Mouse (Mus musculus) lung, embryonic 15.5 days (tissue): ENCODE measurements at regions not wholly inside any gene's neighbourhood (a gene's known extent, or its start where the extent isn't known, plus 50 kb on each side); places are given as distances from the start of the nearest gene placed in this dataset.

Experiments used
- ATAC-seq: fragments of 200-750 bp; cut with Nextera tagmentation; 2 replicates; pipeline ENCODE4 v1.8.0; 2017; ENCODE audit warnings: moderate number of reproducible peaks, borderline replicate concordance; ENCODE audit not compliant: low FRiP score, low TSS enrichment; ENCODE audit errors: extremely low read depth
- H3K27ac ChIP-seq: fragments of 300-500 bp; sonication (generic); 2 replicates; pipeline ENCODE4 v1.5.1; 2015; ENCODE audit warnings: moderate library complexity, mild to moderate bottlenecking, inconsistent platforms
- H3K27me3 ChIP-seq: fragments of 300-500 bp; sonication (generic); 2 replicates; pipeline ENCODE4 v1.6.1; 2015; ENCODE audit warnings: inconsistent platforms
- H3K36me3 ChIP-seq: fragments of 300-500 bp; sonication (generic); 2 replicates; pipeline ENCODE4 v1.6.1; 2015; ENCODE audit warnings: inconsistent platforms
- H3K4me1 ChIP-seq: fragments of 300-500 bp; sonication (generic); 2 replicates; pipeline ENCODE4 v1.6.1; 2015; ENCODE audit warnings: inconsistent platforms
- H3K4me2 ChIP-seq: fragments of 300-500 bp; sonication (generic); 2 replicates; pipeline ENCODE4 v1.6.1; 2015; ENCODE audit warnings: inconsistent platforms, mild to moderate bottlenecking, moderate library complexity
- H3K4me3 ChIP-seq: fragments of 300-500 bp; sonication (generic); 2 replicates; pipeline ENCODE4 v1.5.1; 2015; ENCODE audit warnings: mild to moderate bottlenecking, inconsistent platforms
- H3K9ac ChIP-seq: fragments of 300-500 bp; sonication (generic); 2 replicates; pipeline ENCODE4 v1.6.1; 2015; ENCODE audit warnings: inconsistent platforms
- H3K9me3 ChIP-seq: fragments of 300-500 bp; sonication (generic); 2 replicates; pipeline ENCODE4 v1.6.1; 2016; ENCODE audit warnings: inconsistent platforms
- WGBS: fragments of 180-500 bp; shearing (Covaris S2); methylation state at CpG from one replicate; pipeline ENCODE4 v1.1.7; 2015; 5-methylcytosine and 5-hydroxymethylcytosine counted together

DNA sequence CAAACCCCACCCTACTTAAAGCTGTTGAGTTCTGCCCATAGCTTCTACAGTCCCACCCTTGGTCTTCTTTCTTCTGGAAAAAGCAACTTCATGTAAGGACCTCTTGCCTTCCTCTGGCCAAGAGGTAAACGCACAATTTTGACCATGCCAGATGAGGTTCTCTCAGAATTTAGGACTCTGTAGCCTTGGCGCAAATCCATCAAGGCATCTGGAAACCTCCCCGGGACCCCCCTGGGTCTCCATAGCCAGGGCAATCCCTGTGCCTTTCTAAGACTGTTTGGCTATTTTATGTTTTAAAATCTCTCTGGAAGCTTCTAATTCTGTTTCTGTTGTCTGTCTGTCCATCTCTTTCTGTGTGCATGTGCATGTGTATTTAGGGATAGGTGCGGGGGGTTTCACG lies 110.3 kb downstream of the 2410131K14Rik start:
- H3K27ac ChIP-seq: no peak overlapping the region

DNA sequence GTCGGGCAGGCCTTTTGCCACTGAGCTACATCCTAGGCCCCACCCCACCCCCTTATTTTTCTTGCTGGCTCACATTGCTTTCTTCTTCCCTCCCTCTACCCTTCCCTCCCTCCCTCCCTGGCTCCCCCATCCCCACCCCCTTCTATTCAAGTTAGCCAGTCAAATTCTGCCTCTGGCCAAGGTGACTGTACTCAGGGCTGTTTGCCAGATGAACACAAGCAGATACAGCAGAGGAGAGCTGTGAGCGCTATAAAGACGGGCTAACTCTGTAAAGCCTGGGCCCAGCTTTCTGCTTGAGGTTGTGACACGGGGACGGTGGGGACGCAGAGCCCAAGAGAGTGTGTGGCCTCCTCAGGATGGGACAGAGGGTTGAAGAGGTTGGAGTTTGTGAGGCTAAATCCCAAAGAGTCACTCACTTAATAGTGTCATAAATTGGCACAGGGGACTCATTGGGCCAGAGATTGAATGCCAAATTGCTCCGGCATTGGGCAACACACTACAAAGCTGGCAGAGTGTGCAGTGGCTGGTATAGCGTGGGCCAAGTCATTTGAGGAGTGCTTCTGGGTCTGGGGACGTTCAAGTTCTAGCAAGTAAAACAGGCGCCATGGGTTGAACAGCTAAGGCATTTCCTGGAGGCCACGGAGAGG lies 110.8 kb downstream of the 2410131K14Rik start:
- Histone ChIP-seq H3K9me3 (no peaks in the 10 kb centered on the region), H3K4me1 (peaks cover 17% of the 10 kb centered on the region), H3K4me2 (no peak overlapping the region), H3K4me3 (no peak overlapping the region), H3K27ac (0 out of 2 replicates have a peak overlapping the region, but pooled peaks have one; percentile 34), H3K27me3 (no peaks in the 10 kb centered on the region), H3K36me3 (no peaks in the 10 kb centered on the region), H3K9ac (no peak overlapping the region)
- 0 out of 2 replicates have a peak, but pooled peaks have one; percentile 58 for ATAC-seq
- WGBS: 50% methylated on average over 11 of the region's 11 CpGs

More for the DNA sequence above, 110.3 kb downstream of the 2410131K14Rik start:
- Histone ChIP-seq H3K4me3 (no peak overlapping the region), H3K36me3 (no peaks in the 10 kb centered on the region), H3K4me2 (no peak overlapping the region), H3K9ac (no peak overlapping the region), H3K27me3 (no peaks in the 10 kb centered on the region), H3K9me3 (no peaks in the 10 kb centered on the region), H3K4me1 (peaks cover 17% of the 10 kb centered on the region)
- WGBS: 74% methylated on average over 5 of the region's 5 CpGs
- no peak for ATAC-seq

DNA sequence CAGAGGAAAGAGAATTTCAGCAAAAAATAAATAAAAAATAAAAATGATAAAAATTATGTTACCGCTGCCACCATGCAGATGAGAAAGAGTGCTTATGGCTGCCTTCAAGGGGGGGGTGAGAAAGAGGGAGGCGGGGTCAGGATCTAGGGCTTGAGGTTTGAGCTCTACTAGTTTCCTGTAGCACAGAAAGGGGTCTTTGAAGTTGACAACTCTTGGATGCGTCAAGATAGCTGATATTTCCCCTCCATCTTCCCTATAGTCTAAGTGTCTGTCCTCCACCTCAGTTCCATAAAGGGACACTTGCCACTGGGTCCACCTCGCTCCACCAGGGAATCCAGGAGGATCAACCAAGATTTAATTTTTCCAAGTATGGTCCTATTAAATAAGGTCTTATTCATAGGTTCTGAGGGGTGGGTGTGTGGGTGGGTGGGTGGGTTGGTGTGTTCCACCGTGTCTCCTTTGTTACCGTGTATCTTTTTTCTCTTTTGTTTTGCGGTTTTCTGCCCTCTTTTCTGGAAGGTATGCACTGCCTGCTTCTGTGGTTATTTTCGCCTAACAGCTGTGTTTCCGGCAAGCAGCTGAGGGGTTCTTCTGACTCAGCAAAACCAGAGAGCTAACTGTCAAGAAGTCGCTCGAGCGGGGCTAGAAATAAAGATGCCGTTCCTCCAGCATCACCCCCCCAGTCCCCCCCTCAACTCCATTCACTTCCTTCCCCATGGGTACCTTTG lies 114.8 kb downstream of the 2410131K14Rik start:
- Histone ChIP-seq H3K9ac (no peak overlapping the region), H3K36me3 (no peaks in the 10 kb centered on the region), H3K4me1 (peaks cover 18% of the 10 kb centered on the region), H3K27ac (no peak overlapping the region), H3K4me3 (no peak overlapping the region), H3K9me3 (no peaks in the 10 kb centered on the region), H3K27me3 (no peaks in the 10 kb centered on the region), H3K4me2 (no peak overlapping the region)
- WGBS: 51% methylated on average over 13 of the region's 13 CpGs
- no peak for ATAC-seq

DNA sequence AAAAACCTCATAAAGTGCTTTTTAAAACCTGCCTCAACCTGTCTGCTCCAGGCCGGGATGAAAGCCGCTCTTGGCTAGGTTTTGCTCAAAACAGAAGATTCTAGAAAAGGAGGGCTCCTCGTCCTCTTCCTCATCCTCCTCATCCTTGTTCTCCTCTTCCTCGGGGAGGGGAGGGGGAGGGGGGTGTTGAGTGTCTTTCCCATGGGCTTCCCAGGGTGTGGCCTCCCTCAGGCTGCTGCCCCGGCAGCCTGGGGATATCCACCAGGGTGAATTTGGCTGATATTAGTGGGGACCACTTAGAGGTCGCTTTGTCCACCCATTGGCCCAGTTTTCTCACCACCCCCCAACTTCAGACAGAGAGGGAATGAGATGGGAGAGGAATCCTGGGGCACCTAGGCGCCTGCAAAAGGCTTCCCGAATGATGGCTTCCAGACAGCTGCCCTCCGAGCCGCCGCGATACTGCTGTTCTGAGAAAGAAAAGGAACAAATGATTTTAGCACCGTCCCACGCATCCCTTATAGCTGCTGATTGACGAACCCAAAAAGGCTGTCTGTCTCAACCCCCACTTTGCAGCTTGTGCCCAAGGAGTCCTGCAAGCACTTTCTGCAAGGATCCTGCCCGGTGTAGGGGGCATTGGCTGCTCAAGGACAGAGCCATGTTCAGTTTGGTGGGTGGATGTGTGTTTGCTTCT lies 115.5 kb downstream of the 2410131K14Rik start:
- Histone ChIP-seq H3K9me3 (no peaks in the 10 kb centered on the region), H3K9ac (no peak overlapping the region), H3K27me3 (no peaks in the 10 kb centered on the region), H3K4me3 (no peak overlapping the region), H3K4me1 (peaks cover 13% of the 10 kb centered on the region), H3K27ac (no peak overlapping the region), H3K36me3 (no peaks in the 10 kb centered on the region), H3K4me2 (no peak overlapping the region)
- WGBS: 72% methylated on average over 16 of the region's 16 CpGs
- ATAC-seq: no peak

DNA sequence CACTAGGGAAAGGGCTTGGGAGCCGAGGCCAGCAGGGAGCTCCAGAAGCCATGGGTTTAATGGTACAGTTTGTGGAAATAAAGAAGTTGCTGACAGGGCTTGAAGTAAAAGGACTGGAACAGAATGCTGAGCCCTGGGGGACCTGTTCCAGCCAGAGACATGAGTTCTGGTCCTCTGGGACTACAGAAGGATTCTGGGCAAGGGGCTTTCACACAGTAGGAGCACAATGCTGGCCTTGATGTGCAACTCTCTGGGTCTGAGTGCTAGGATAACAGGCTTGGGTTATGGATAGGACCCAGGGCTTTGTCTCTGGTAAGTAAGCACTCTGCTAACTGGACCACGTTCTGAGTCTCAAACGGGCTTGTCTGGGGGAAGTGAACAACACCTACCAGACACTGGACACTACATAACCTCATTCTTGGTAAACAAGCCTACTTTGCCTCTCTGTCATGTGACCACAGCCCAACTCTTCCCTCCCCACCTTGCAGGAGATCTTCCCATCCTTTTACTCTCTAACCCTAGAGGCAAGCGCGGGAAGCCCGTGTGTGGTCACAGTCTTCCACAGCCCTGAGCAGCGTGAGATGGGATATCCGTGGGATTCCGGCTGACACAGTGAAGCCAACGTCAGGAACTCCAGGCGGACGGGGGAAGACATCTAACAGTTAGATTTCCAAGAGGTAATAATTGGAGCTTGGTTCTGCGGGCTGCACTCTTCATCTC lies 116.3 kb downstream of the 2410131K14Rik start:
- Histone ChIP-seq H3K9ac (no peak overlapping the region), H3K27me3 (no peaks in the 10 kb centered on the region), H3K4me2 (no peak overlapping the region), H3K27ac (no peak overlapping the region), H3K4me3 (no peak overlapping the region), H3K9me3 (no peaks in the 10 kb centered on the region), H3K36me3 (no peaks in the 10 kb centered on the region), H3K4me1 (peaks cover 6% of the 10 kb centered on the region; the same call in 1 of the 2 replicates)
- ATAC-seq: no peak
- WGBS: 70% methylated on average over 13 of the region's 13 CpGs

DNA sequence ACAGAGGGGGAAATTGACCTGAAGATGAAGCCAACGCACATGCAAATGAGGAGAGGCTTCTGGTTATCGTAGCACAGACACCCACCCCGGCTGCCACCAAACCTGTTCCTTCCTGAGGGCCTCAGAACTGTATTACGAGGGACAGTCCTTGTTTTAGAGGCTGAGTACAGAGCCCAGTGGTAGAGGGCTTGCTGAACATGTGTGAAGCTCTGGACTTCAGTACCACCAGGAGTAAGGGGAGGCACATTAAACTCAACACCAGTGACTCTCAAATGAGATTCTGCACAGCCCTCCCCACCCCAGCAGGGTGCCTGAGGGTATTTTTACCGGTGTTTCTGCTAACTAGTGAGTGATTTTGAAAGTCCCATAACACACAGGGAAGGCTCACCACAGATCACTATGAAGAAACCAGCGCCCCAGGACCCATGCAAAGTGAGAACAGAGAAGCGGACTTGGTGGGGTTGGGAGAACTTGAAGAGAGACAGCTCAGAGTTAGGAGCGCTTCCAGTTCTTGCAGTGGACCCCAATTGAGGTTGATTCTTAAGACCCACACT lies 116.9 kb downstream of the 2410131K14Rik start:
- Histone ChIP-seq H3K27me3 (no peaks in the 10 kb centered on the region), H3K4me3 (no peak overlapping the region), H3K9me3 (no peaks in the 10 kb centered on the region), H3K4me2 (no peak overlapping the region), H3K4me1 (peaks cover 6% of the 10 kb centered on the region; the same call in 1 of the 2 replicates), H3K9ac (no peak overlapping the region), H3K36me3 (no peaks in the 10 kb centered on the region), H3K27ac (no peak overlapping the region)
- ATAC-seq: no peak
- WGBS: 76% methylated on average over 8 of the region's 8 CpGs

DNA sequence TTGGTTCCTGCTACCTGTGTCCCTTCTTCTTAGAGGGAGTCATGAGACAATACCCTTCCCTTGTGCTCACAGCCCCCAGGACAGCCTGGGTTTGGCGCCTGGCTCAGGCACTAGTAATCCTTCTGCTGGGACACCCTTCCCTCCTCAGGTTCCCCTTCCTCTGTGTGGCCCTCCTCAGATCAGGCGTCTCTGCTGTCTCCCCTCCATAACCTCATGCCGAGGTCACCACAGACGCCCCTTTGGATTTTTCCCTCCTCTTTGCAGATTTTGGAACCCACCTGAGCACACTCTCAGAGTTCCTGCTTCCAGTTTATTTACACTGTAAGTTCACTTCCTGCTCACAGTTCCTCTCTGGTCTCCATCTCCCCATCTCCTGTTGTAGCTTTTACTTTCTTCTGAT lies 117.7 kb downstream of the 2410131K14Rik start:
- Histone ChIP-seq H3K4me1 (peaks cover 6% of the 10 kb centered on the region; the same call in 1 of the 2 replicates), H3K9ac (no peak overlapping the region), H3K9me3 (no peaks in the 10 kb centered on the region), H3K4me2 (no peak overlapping the region), H3K4me3 (no peak overlapping the region), H3K27me3 (no peaks in the 10 kb centered on the region), H3K36me3 (no peaks in the 10 kb centered on the region), H3K27ac (no peak overlapping the region)
- WGBS: 34% methylated on average over 4 of the region's 4 CpGs
- ATAC-seq: no peak

DNA sequence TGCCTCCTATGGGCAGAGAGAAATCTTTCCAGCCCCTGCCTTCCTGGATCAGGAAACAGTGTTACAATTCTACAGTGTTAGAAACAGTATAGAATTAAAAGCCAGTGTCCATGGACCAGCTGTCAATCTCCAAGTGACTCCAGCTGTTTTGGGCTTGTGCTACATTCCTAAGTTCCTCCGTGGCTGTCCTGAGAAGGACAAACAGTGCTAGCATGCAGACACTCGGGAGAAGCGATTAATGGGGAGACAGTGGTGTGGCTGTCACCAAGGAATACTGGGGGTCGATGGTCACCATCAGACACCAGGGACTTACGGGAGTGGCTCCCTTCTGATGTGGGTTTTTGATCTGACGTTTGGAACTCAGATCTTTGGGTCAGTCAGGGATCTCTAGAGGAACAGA lies 118.1 kb downstream of the 2410131K14Rik start:
- Histone ChIP-seq H3K27ac (no peak overlapping the region), H3K4me2 (no peak overlapping the region), H3K36me3 (no peaks in the 10 kb centered on the region), H3K4me1 (peaks cover 6% of the 10 kb centered on the region; the same call in 1 of the 2 replicates), H3K9ac (no peak overlapping the region), H3K27me3 (no peaks in the 10 kb centered on the region), H3K4me3 (no peak overlapping the region), H3K9me3 (no peaks in the 10 kb centered on the region)
- no peak for ATAC-seq
- 26% methylated on average over 6 of the region's 6 CpGs for WGBS

DNA sequence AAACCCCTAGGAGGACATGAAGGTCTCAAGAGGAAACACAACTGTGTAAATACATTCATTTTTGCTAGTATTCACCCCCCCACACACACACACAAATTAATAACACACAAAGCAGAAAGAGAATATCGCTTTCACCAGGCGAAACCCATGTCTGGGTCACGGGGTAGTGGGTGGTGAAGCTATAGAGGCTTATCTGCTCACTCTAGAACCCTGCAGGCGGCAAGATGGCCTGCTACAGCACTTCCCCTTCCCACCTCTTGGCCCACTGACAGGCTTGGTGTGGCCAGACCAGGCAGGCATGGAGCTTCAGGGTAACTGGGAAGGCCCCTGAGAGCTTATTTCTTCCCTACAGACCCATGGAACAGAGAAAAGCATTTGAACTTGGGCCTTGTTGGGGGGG lies 119.6 kb downstream of the 2410131K14Rik start:
- no peak for ATAC-seq
- no peaks in the 10 kb centered on the region for H3K36me3 ChIP-seq
- no peak overlapping the region for H3K27ac ChIP-seq
- no peak overlapping the region for H3K9ac ChIP-seq
- no peak overlapping the region for H3K4me3 ChIP-seq
- no peaks in the 10 kb centered on the region for H3K27me3 ChIP-seq
- no peaks in the 10 kb centered on the region for H3K9me3 ChIP-seq
- H3K4me2 ChIP-seq: no peak overlapping the region
- peaks cover 6% of the 10 kb centered on the region; the same call in 1 of the 2 replicates for H3K4me1 ChIP-seq
- WGBS: 87% methylated on average over 4 of the region's 4 CpGs

DNA sequence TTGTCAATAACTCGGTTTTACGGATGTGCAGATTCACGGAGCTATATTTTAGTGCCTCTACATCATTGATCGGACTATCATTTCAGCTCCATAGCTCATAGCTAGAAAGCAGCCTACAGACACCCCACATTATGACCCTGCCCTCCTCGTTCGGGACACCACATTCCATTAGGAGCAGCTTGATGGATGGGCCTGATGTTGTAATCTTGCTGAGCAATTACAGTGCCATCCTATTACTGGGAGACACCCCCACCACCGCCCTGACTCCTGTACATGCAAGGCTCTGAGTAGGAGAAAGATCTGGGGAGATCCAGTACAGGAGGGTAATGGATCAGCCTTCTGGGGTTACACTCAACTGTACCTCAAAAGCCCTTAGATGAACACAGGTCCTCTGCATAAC lies 120.2 kb downstream of the 2410131K14Rik start:
- WGBS: 63% methylated on average over 7 of the region's 7 CpGs
- no peak for ATAC-seq
- no peak overlapping the region for H3K4me3 ChIP-seq

DNA sequence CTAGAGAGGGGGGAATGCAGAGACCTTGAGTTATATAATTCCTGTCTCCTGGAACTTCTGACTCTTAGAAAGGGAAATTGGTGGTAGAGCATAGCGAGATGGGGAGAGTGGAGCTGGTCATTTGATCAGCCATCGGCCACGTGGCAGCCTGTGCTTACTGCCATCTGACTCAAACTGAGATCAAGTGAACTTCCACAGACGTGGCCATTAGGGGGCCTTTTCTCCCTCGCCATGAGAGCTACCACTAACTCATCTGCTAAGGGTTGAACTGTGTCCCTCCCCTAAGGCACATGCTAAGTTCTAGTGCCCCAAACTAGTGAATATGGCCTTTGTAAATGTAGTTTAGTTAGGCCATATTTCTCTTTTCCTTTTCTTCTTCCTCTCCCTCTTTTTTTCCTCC lies 120.6 kb downstream of the 2410131K14Rik start:
- 37% methylated on average over 5 of the region's 5 CpGs for WGBS
- Histone ChIP-seq H3K36me3 (no peaks in the 10 kb centered on the region), H3K27ac (no peak overlapping the region), H3K4me1 (peaks cover 6% of the 10 kb centered on the region; the same call in 1 of the 2 replicates), H3K9ac (no peak overlapping the region), H3K4me2 (no peak overlapping the region), H3K27me3 (no peaks in the 10 kb centered on the region), H3K4me3 (no peak overlapping the region), H3K9me3 (no peaks in the 10 kb centered on the region)
- no peak for ATAC-seq

More for the DNA sequence above, 120.2 kb downstream of the 2410131K14Rik start:
- no peaks in the 10 kb centered on the region for H3K36me3 ChIP-seq
- H3K9ac ChIP-seq: no peak overlapping the region
- H3K4me1 ChIP-seq: peaks cover 6% of the 10 kb centered on the region; the same call in 1 of the 2 replicates
- no peaks in the 10 kb centered on the region for H3K9me3 ChIP-seq
- no peak overlapping the region for H3K27ac ChIP-seq
- no peak overlapping the region for H3K4me2 ChIP-seq
- H3K27me3 ChIP-seq: no peaks in the 10 kb centered on the region
